Mouse (Mus musculus) MEL (cell line): Measurements from ENCODE around the gene Cobl. TPM values are rescaled to one million over a fixed set of nuclear protein-coding genes. Genes with fewer than 3 reads are reported as not detected.

Experiments
- DNase-seq: peaks from one replicate; pipeline ENCODE4 v3.0.0; 2011; ENCODE audit warnings: low read depth, low spot score
- H3K27ac ChIP-seq: 2 replicates; pipeline ENCODE4 v1.5.1; 2012; ENCODE audit warnings: low read depth, mild to moderate bottlenecking, control low read depth, low read length, moderate library complexity; ENCODE audit not compliant: control insufficient read depth
- H3K27me3 ChIP-seq, 2 experiments: fragments of 150-350 bp in 1 of 2; sonication (generic) in 1 of 2; 2 replicates each; pipeline ENCODE4 v1.6.1; 2012; ENCODE audit warnings: low read length in 2 of 2, mild to moderate bottlenecking in 2 of 2, improper control_type of control experiment in 1 of 2, moderate library complexity in 1 of 2; ENCODE audit not compliant: insufficient read depth in 2 of 2, control insufficient read depth in 1 of 2
- H3K36me3 ChIP-seq, 2 experiments: 2 replicates each; pipeline ENCODE4 v1.6.1; 2012 to 2014; ENCODE audit warnings: low read length in 2 of 2, improper control_type of control experiment in 1 of 2, inconsistent platforms in 1 of 2, mild to moderate bottlenecking in 1 of 2; ENCODE audit not compliant: insufficient read depth in 2 of 2, control insufficient read depth in 1 of 2
- H3K4me1 ChIP-seq, 2 experiments: fragments of 150-350 bp in 1 of 2; sonication (generic) in 1 of 2; 2 replicates each; pipeline ENCODE4 v1.6.1; 2012; ENCODE audit warnings: low read length in 2 of 2, improper control_type of control experiment in 1 of 2, mild to moderate bottlenecking in 1 of 2; ENCODE audit not compliant: insufficient read depth in 2 of 2, control insufficient read depth in 1 of 2
- H3K4me3 ChIP-seq, 2 experiments: fragments of 150-350 bp in 1 of 2; sonication (generic) in 1 of 2; 2 replicates each; pipeline ENCODE4 v1.5.1; 2012; ENCODE audit warnings: low read depth in 2 of 2, low read length in 2 of 2, mild to moderate bottlenecking in 2 of 2, moderate library complexity in 2 of 2, control low read depth in 1 of 2, improper control_type of control experiment in 1 of 2; ENCODE audit not compliant: control insufficient read depth in 1 of 2, insufficient read depth in 1 of 2
- H3K79me2 ChIP-seq: 2 replicates; pipeline ENCODE4 v1.6.1; 2012; ENCODE audit warnings: mild to moderate bottlenecking, low read length, moderate library complexity; ENCODE audit not compliant: control insufficient read depth, poor library complexity, insufficient read depth
- H3K9ac ChIP-seq: 2 replicates; pipeline ENCODE4 v1.6.1; 2012; ENCODE audit warnings: low read depth, mild to moderate bottlenecking, control low read depth, low read length, moderate library complexity; ENCODE audit not compliant: control insufficient read depth, poor library complexity, severe bottlenecking
- H3K9me3 ChIP-seq: fragments of 150-350 bp; sonication (generic); replicated peaks from 2 replicates; pipeline ENCODE4 v1.6.1; 2012; ENCODE audit warnings: mild to moderate bottlenecking, low read length, improper control_type of control experiment, moderate library complexity; ENCODE audit not compliant: insufficient read depth
- BHLHE40 ChIP-seq: IDR thresholded peaks from 2 replicates; pipeline ENCODE4 v1.6.1; 2012; ENCODE audit warnings: low read depth, mild to moderate bottlenecking, inconsistent platforms, low read length, improper control_type of control experiment, borderline replicate concordance
- CHD1 ChIP-seq: IDR thresholded peaks from 2 replicates; pipeline ENCODE4 v1.6.1; 2012; ENCODE audit warnings: low read depth, mild to moderate bottlenecking, inconsistent platforms, low read length, improper control_type of control experiment
- CHD2 ChIP-seq: IDR thresholded peaks from 2 replicates; pipeline ENCODE4 v1.6.1; 2011; ENCODE audit warnings: low read length, improper control_type of control experiment
- E2F4 ChIP-seq: IDR thresholded peaks from 2 replicates; pipeline ENCODE4 v1.6.1; 2011; ENCODE audit warnings: low read depth, low read length, improper control_type of control experiment, borderline replicate concordance
- GATA1 ChIP-seq: IDR thresholded peaks from 2 replicates; pipeline ENCODE4 v1.6.1; 2011; ENCODE audit warnings: low read depth, low read length, improper control_type of control experiment
- HCFC1 ChIP-seq: IDR thresholded peaks from 2 replicates; pipeline ENCODE4 v1.6.1; 2012; ENCODE audit warnings: low read depth, mild to moderate bottlenecking, inconsistent platforms, low read length, improper control_type of control experiment, moderate library complexity
- KAT2A ChIP-seq: conservative IDR thresholded peaks from 2 replicates; pipeline ENCODE4 v1.6.1; 2012; ENCODE audit warnings: low read depth, low read length, improper control_type of control experiment, inconsistent platforms
- MAZ ChIP-seq: IDR thresholded peaks from 2 replicates; pipeline ENCODE4 v1.6.1; 2012; ENCODE audit warnings: low read depth, mild to moderate bottlenecking, inconsistent platforms, low read length, improper control_type of control experiment
- MYC ChIP-seq: IDR thresholded peaks from 2 replicates; pipeline ENCODE4 v1.6.1; 2011; ENCODE audit warnings: low read depth, mild to moderate bottlenecking, low read length, improper control_type of control experiment, moderate library complexity
- POLR2AphosphoS5 ChIP-seq: IDR thresholded peaks from 2 replicates; pipeline ENCODE4 v1.6.1; 2012; ENCODE audit warnings: low read depth, borderline replicate concordance, mild to moderate bottlenecking, inconsistent platforms, low read length, moderate library complexity, mixed read lengths
- RAD21 ChIP-seq: IDR thresholded peaks from 2 replicates; pipeline ENCODE4 v1.6.1; 2011; ENCODE audit warnings: mild to moderate bottlenecking, low read depth, low read length, improper control_type of control experiment
- TCF12 ChIP-seq: IDR thresholded peaks from 2 replicates; pipeline ENCODE4 v1.6.1; 2014; ENCODE audit warnings: low read depth, mild to moderate bottlenecking, inconsistent platforms, low read length, improper control_type of control experiment, moderate library complexity
- UBTF ChIP-seq: IDR thresholded peaks from 2 replicates; pipeline ENCODE4 v1.6.1; 2012; ENCODE audit warnings: low read depth, mild to moderate bottlenecking, inconsistent platforms, low read length, improper control_type of control experiment, moderate library complexity, borderline replicate concordance; ENCODE audit not compliant: insufficient read depth
- USF1 ChIP-seq: IDR thresholded peaks from 2 replicates; pipeline ENCODE4 v1.6.1; 2014; ENCODE audit warnings: low read depth, mild to moderate bottlenecking, inconsistent platforms, low read length, improper control_type of control experiment, moderate library complexity
- USF2 ChIP-seq, 2 experiments: IDR thresholded peaks; 2 replicates each; pipeline ENCODE4 v1.6.1; 2011 to 2012; ENCODE audit warnings: improper control_type of control experiment in 2 of 2, low read length in 2 of 2, borderline replicate concordance in 1 of 2, inconsistent platforms in 1 of 2, low read depth in 1 of 2, mild to moderate bottlenecking in 1 of 2; ENCODE audit not compliant: insufficient read depth in 1 of 2
- polyA plus RNA-seq, 2 experiments: library from polyadenylated mRNA; stranded (reverse) in 1 of 2; unstranded in 1 of 2; fragments of >175 nt in 1 of 2; fragments of >200 nt in 1 of 2; gene quantifications; 2 replicates each; pipeline versions ENCODE4 v1.2.1 to v1.2.4; 2012; ENCODE audit warnings: low replicate concordance in 2 of 2, low read depth in 1 of 2; ENCODE audit not compliant: insufficient read length in 2 of 2, insufficient read depth in 1 of 2, missing spikeins in 1 of 2
- total RNA-seq: library from RNA; depleted of rRNA; stranded (reverse); fragments of 300-350 nt; gene quantifications from 2 replicates; pipeline ENCODE4 v1.2.3, GENCODE M21; 2012

Cobl gene
- total and polyA plus RNA-seq, 3 experiments = not detected

DNA sequence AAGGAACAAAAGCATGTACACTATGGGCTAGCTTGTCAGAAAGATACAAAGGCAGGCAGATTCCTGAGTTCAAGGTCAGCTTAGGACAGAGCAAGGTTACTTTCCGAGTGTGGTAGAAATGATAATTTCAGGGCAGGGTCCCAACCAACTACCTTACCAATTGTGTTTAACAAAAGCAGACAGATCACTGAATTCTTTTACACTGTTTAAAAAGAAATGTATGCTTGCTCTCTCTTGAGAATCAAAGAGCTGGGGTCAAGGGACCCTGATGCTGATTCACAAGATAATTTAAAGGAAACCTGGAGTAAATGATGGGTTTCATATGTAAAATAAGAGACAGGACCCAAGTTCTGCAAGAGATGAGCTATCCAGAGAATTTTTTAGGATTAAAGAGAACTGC is 4.9 kb upstream of the Cobl start:
- Histone ChIP-seq H3K9ac (no peak overlapping the region), H3K9me3 (no peaks in the 10 kb centered on the region), H3K36me3 (no peaks in the 10 kb centered on the region), H3K4me3 (no peak overlapping the region), H3K79me2 (no peaks in the 10 kb centered on the region), H3K27ac (no peak overlapping the region), H3K4me1 (no peaks in the 10 kb centered on the region), H3K27me3 (peaks cover 0 to 3% of the 10 kb centered on the region in 2 experiments; a peak in 2 of 4 replicates)
- DNase-seq = no peak
- no peak for TF ChIP-seq POLR2AphosphoS5
- no peak for TF ChIP-seq GATA1
- no peak for TF ChIP-seq TCF12
- TF ChIP-seq BHLHE40 = no peak

GRCm38 (mm10) chr11:12468661-12469060 is 3.9 kb upstream of the Cobl start:
- Histone ChIP-seq H3K27me3 (peaks cover 0 to 1% of the 10 kb centered on the region in 2 experiments; a peak in 2 of 4 replicates), H3K27ac (no peak overlapping the region), H3K9me3 (no peaks in the 10 kb centered on the region), H3K9ac (no peak overlapping the region), H3K4me1 (no peaks in the 10 kb centered on the region), H3K4me3 (no peak overlapping the region), H3K36me3 (no peaks in the 10 kb centered on the region), H3K79me2 (no peaks in the 10 kb centered on the region)
- DNase-seq = no peak
- TF ChIP-seq E2F4 = no peak
- TF ChIP-seq MAZ = no peak
- no peak for TF ChIP-seq CHD2
- no peak for TF ChIP-seq USF1
- no peak for TF ChIP-seq RAD21
- no peak for TF ChIP-seq USF2 (IDR thresholded peaks at IDR 0.05; ENCODE audit: borderline replicate concordance in 1 of 2, insufficient read depth in 1 of 2, low read depth in 1 of 2, low read length in 2 of 2)
- no peak for TF ChIP-seq HCFC1
- no peak for TF ChIP-seq KAT2A
- no peak for TF ChIP-seq MYC

DNA sequence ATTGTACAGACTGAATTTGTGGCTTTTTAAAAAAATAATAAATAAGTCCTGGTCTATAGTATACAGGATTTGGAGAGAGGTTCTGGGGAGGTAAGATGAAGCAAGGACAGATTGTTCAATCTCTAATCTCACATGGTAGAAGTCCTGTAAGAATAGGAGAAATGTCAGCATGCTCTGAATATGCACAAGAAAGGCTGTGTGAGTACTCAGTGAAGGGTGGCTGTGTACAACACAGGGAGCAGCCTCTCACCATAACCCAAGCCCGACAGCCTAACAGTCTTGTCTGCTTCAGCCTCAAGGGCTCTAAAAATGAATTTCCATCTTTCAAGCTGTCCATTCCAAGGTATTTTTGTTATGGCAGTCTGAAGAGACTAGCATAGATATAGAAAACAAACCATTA is 3.1 kb upstream of the Cobl start:
- Histone ChIP-seq H3K4me3 (no peak overlapping the region), H3K36me3 (no peaks in the 10 kb centered on the region), H3K9ac (no peak overlapping the region), H3K27me3 (no peaks in the 10 kb centered on the region), H3K9me3 (no peaks in the 10 kb centered on the region), H3K4me1 (no peaks in the 10 kb centered on the region), H3K79me2 (no peaks in the 10 kb centered on the region), H3K27ac (no peak overlapping the region)
- TF ChIP-seq CHD1 (no peak), POLR2AphosphoS5 (no peak), UBTF (no peak)
- DNase-seq = no peak
